Mouse (Mus musculus) heart, adult 8-10 months (tissue): ENCODE measurements at regions not wholly inside any gene's neighbourhood (a gene's known extent, or its start where the extent isn't known, plus 50 kb on each side); places are given as distances from the start of the nearest gene placed in this dataset.

Experiments used
- DNase-seq: peaks from one replicate; pipeline ENCODE4 v3.0.0; 2022; ENCODE audit warnings: low spot score

GRCm38 (mm10) chr6:51002713-51003112, 348.5 kb upstream of the Npvf start:
- no peak for DNase-seq

GRCm38 (mm10) chr6:51006074-51006591, 351.9 kb upstream of the Npvf start:
- DNase-seq: no peak

GRCm38 (mm10) chr6:51009526-51010340, 355.5 kb upstream of the Npvf start:
- no peak for DNase-seq

- DNase-seq: peak; percentile 36
These were observed 356.3 kb upstream of the Npvf start for GRCm38 (mm10) chr6:51010536-51010935.

GRCm38 (mm10) chr6:51012086-51012830, 358.0 kb upstream of the Npvf start:
- DNase-seq: no peak

- DNase-seq: no peak
These were observed 361.5 kb upstream of the Npvf start for GRCm38 (mm10) chr6:51015735-51016134.

GRCm38 (mm10) chr6:51016441-51017070, 362.3 kb upstream of the Npvf start:
- DNase-seq: no peak

GRCm38 (mm10) chr6:51017260-51017999, 363.2 kb upstream of the Npvf start:
- DNase-seq: no peak

GRCm38 (mm10) chr6:51021206-51021605, 367.0 kb upstream of the Npvf start:
- DNase-seq: no peak

- no peak for DNase-seq
These were observed 369.1 kb upstream of the Npvf start for GRCm38 (mm10) chr6:51023361-51023760.

- no peak for DNase-seq
These were observed 370.5 kb upstream of the Npvf start for GRCm38 (mm10) chr6:51024756-51025155.

GRCm38 (mm10) chr6:51025411-51025810, 371.2 kb upstream of the Npvf start:
- DNase-seq: no peak

- no peak for DNase-seq
These were observed 373.1 kb upstream of the Npvf start for GRCm38 (mm10) chr6:51027296-51027695.

GRCm38 (mm10) chr6:51029516-51029915, 375.3 kb upstream of the Npvf start:
- DNase-seq: no peak

- no peak for DNase-seq
These were observed 375.7 kb upstream of the Npvf start for GRCm38 (mm10) chr6:51029953-51030352.

- no peak for DNase-seq
These were observed 379.6 kb upstream of the Npvf start for GRCm38 (mm10) chr6:51033835-51034234.

GRCm38 (mm10) chr6:51036074-51036473, 381.8 kb upstream of the Npvf start:
- no peak for DNase-seq

GRCm38 (mm10) chr6:51036553-51036952, 382.3 kb upstream of the Npvf start:
- DNase-seq: peak; percentile 78

GRCm38 (mm10) chr6:51036956-51037355, 382.7 kb upstream of the Npvf start:
- no peak for DNase-seq

- DNase-seq: no peak
These were observed 385.4 kb upstream of the Npvf start for GRCm38 (mm10) chr6:51039486-51040180.

- DNase-seq: no peak
These were observed 388.5 kb upstream of the Nfe2l3 start for GRCm38 (mm10) chr6:51043970-51044369.
